Mouse (Mus musculus) megakaryocyte, embryonic 14.5 days (primary cell): Measurements from ENCODE around the gene Hspd1. TPM values are rescaled to one million over a fixed set of nuclear protein-coding genes. Genes with fewer than 3 reads are reported as not detected.
"Not testable (repeated sequence)": the region's sequence is repeated elsewhere in the genome, so short reads cannot be mapped to it uniquely, and the experiment has no call there.

ENCODE experiments used
- H3K27me3 ChIP-seq: replicated peaks from 2 replicates; pipeline ENCODE3; 2012; ENCODE audit warnings: inconsistent platforms
- H3K36me3 ChIP-seq: replicated peaks from 2 replicates; pipeline ENCODE3; 2012; ENCODE audit warnings: low read length, inconsistent platforms, mixed read lengths
- H3K4me1 ChIP-seq: 2 replicates; pipeline ENCODE4 v1.6.1; 2012; ENCODE audit warnings: inconsistent platforms
- H3K4me3 ChIP-seq: replicated peaks from 2 replicates; pipeline ENCODE3; 2012; ENCODE audit warnings: moderate library complexity, mild to moderate bottlenecking, inconsistent platforms
- H3K9me3 ChIP-seq: 2 replicates; pipeline ENCODE4 v1.6.1; 2012; ENCODE audit warnings: inconsistent platforms
- FLI1 ChIP-seq: IDR thresholded peaks from 2 replicates; pipeline ENCODE4 v1.6.1; 2012; ENCODE audit warnings: low read length, inconsistent platforms, mixed read lengths
- GATA1 ChIP-seq: IDR thresholded peaks from 3 replicates; pipeline ENCODE4 v1.6.1; 2012; ENCODE audit warnings: mixed read lengths, low read length, inconsistent platforms, borderline replicate concordance
- polyA plus RNA-seq: library from polyadenylated mRNA; stranded (reverse); fragments of >175 nt; gene quantifications from 2 replicates; pipeline ENCODE4 v1.2.3, GENCODE M21; 2012; ENCODE audit warnings: low replicate concordance; ENCODE audit not compliant: insufficient read depth

Hspd1 gene
- 11.8 and 31.5 TPM in 2 replicates for polyA plus RNA-seq

GRCm38 (mm10) chr1:55087932-55088610 is at the start of gene Hspd1, which contains the start of gene Hspe1:
Gene Hspd1, minus strand, starts transcription at chr1:55088243.
Gene Hspe1, plus strand, starts transcription at chr1:55088132.
- Histone ChIP-seq H3K27me3 (no peaks in the 10 kb centered on the region), H3K36me3 (peaks cover 50% of the 10 kb centered on the region), H3K4me1 (peaks cover 45% of the 10 kb centered on the region), H3K9me3 (no peaks in the 10 kb centered on the region), H3K4me3 (peak within 1 kb of the TSS; percentile 97)
- peak; percentile 47; the same call in 1 of the 2 replicates for TF ChIP-seq FLI1
- no peak for TF ChIP-seq GATA1

- H3K9me3 ChIP-seq = no peaks in the 10 kb centered on the region
- no peaks in the 10 kb centered on the region for H3K27me3 ChIP-seq
- no peak overlapping the region for H3K4me3 ChIP-seq
- peaks cover 60% of the 10 kb centered on the region for H3K36me3 ChIP-seq
- TF ChIP-seq FLI1 (no peak), GATA1 (no peak)
- peaks cover 37% of the 10 kb centered on the region for H3K4me1 ChIP-seq
Measured at GRCm38 (mm10) chr1:55135846-55136245, 47.8 kb upstream of the Hspd1 start.

GRCm38 (mm10) chr1:55134301-55134700 is 46.3 kb upstream of the Hspd1 start:
- Histone ChIP-seq H3K27me3 (no peaks in the 10 kb centered on the region), H3K36me3 (peaks cover 44% of the 10 kb centered on the region), H3K4me1 (peaks cover 29% of the 10 kb centered on the region), H3K4me3 (no peak overlapping the region), H3K9me3 (no peaks in the 10 kb centered on the region)
- TF ChIP-seq FLI1 (no peak), GATA1 (no peak)

GRCm38 (mm10) chr1:55133173-55133572 is 45.1 kb upstream of the Hspd1 start:
- Histone ChIP-seq H3K4me1 (peaks cover 29% of the 10 kb centered on the region), H3K27me3 (no peaks in the 10 kb centered on the region), H3K9me3 (no peaks in the 10 kb centered on the region), H3K4me3 (peak overlapping the region; percentile 85), H3K36me3 (peaks cover 37% of the 10 kb centered on the region)
- no peak for TF ChIP-seq FLI1
- no peak for TF ChIP-seq GATA1

GRCm38 (mm10) chr1:55132308-55132707 is 44.3 kb upstream of the Hspd1 start:
- Histone ChIP-seq H3K27me3 (no peaks in the 10 kb centered on the region), H3K4me1 (peaks cover 27% of the 10 kb centered on the region), H3K4me3 (peak overlapping the region; percentile 100), H3K36me3 (peaks cover 30% of the 10 kb centered on the region), H3K9me3 (no peaks in the 10 kb centered on the region)
- no peak for TF ChIP-seq GATA1
- TF ChIP-seq FLI1 = no peak

- Histone ChIP-seq H3K36me3 (peaks cover 24% of the 10 kb centered on the region), H3K4me3 (peak overlapping the region; percentile 100), H3K9me3 (no peaks in the 10 kb centered on the region), H3K27me3 (no peaks in the 10 kb centered on the region), H3K4me1 (peaks cover 27% of the 10 kb centered on the region)
- TF ChIP-seq GATA1 (no peak), FLI1 (no peak)
Measured at GRCm38 (mm10) chr1:55131424-55132014, 43.5 kb upstream of the Hspd1 start.

- peaks cover 27% of the 10 kb centered on the region for H3K4me1 ChIP-seq
- no peaks in the 10 kb centered on the region for H3K9me3 ChIP-seq
- H3K36me3 ChIP-seq = peaks cover 21% of the 10 kb centered on the region
- no peaks in the 10 kb centered on the region for H3K27me3 ChIP-seq
- H3K4me3 ChIP-seq = peak within 1 kb of the TSS; percentile 100
- TF ChIP-seq GATA1 (no peak), FLI1 (0 out of 2 replicates have a peak, but pooled peaks have one; percentile 17)
Measured at GRCm38 (mm10) chr1:55130943-55131401, 42.9 kb upstream of the Hspd1 start, which contains the start of gene Mob4. Gene Mob4, plus strand, starts transcription at chr1:55131231.

GRCm38 (mm10) chr1:55130190-55130916 is 42.3 kb upstream of the Hspd1 start:
- H3K4me3 ChIP-seq = peak overlapping the region; percentile 100
- TF ChIP-seq FLI1 (no peak), GATA1 (no peak)
- H3K27me3 ChIP-seq = no peaks in the 10 kb centered on the region
- H3K36me3 ChIP-seq = peaks cover 15% of the 10 kb centered on the region
- peaks cover 22% of the 10 kb centered on the region for H3K4me1 ChIP-seq
- no peaks in the 10 kb centered on the region for H3K9me3 ChIP-seq

- Histone ChIP-seq H3K4me3 (no peak overlapping the region), H3K27me3 (no peaks in the 10 kb centered on the region), H3K4me1 (peaks cover 20% of the 10 kb centered on the region), H3K36me3 (peaks cover 11% of the 10 kb centered on the region), H3K9me3 (no peaks in the 10 kb centered on the region)
- no peak for TF ChIP-seq FLI1
- TF ChIP-seq GATA1 = no peak
Measured at GRCm38 (mm10) chr1:55129716-55130115, 41.7 kb upstream of the Hspd1 start.

- H3K9me3 ChIP-seq, H3K4me1 ChIP-seq, H3K27me3 ChIP-seq, H3K4me3 ChIP-seq, H3K36me3 ChIP-seq: not testable (repeated sequence)
Measured at GRCm38 (mm10) chr1:55124136-55124535, 36.1 kb upstream of the Hspd1 start.
